Mouse (Mus musculus) CH12.LX (cell line): Measurements from ENCODE around the gene Mogat2. TPM values are rescaled to one million over a fixed set of nuclear protein-coding genes. Genes with fewer than 3 reads are reported as not detected.

Experiments used
- DNase-seq: peaks from one replicate; pipeline ENCODE4 v3.0.0-alpha.2; 2013; ENCODE audit errors: extremely low read depth
- H3K27ac ChIP-seq: 2 replicates; pipeline ENCODE4 v1.5.1; 2012; ENCODE audit warnings: low read depth, mild to moderate bottlenecking, control low read depth, moderate library complexity; ENCODE audit not compliant: insufficient read depth
- H3K27me3 ChIP-seq: replicated peaks from 2 replicates; pipeline ENCODE3; 2012; ENCODE audit warnings: inconsistent platforms
- H3K36me3 ChIP-seq, 2 experiments: replicated peaks in 1 of 2; 2 replicates each; pipeline versions ENCODE3 to v1.6.1; 2012; ENCODE audit warnings: inconsistent platforms in 1 of 2, low read length in 1 of 2, mild to moderate bottlenecking in 1 of 2, mixed read lengths in 1 of 2, moderate library complexity in 1 of 2; ENCODE audit not compliant: control insufficient read depth in 1 of 2, insufficient read depth in 1 of 2
- H3K4me1 ChIP-seq, 2 experiments: 2 replicates each; pipeline ENCODE4 v1.6.1; 2012; ENCODE audit warnings: inconsistent platforms in 1 of 2, moderate library complexity in 1 of 2; ENCODE audit not compliant: insufficient read depth in 2 of 2, control insufficient read depth in 1 of 2
- H3K4me2 ChIP-seq: 2 replicates; pipeline ENCODE4 v1.6.1; 2012; ENCODE audit warnings: low read depth, mild to moderate bottlenecking, control low read depth; ENCODE audit not compliant: poor library complexity, insufficient read depth, severe bottlenecking
- H3K4me3 ChIP-seq, 3 experiments: fragments of 150-350 bp in 1 of 3; sonication (generic) in 1 of 3; replicated peaks in 1 of 3; 2 replicates each; pipeline versions ENCODE3 to v1.5.1; 2011 to 2012; ENCODE audit warnings: low read depth in 2 of 3, low read length in 2 of 3, mild to moderate bottlenecking in 2 of 3, moderate library complexity in 2 of 3, control low read depth in 1 of 3, improper control_type of control experiment in 1 of 3, inconsistent platforms in 1 of 3, mixed read lengths in 1 of 3; ENCODE audit not compliant: poor library complexity in 1 of 3
- H3K79me2 ChIP-seq: replicated peaks from 2 replicates; pipeline ENCODE4 v1.6.1; 2012; ENCODE audit warnings: mild to moderate bottlenecking, moderate library complexity; ENCODE audit not compliant: control insufficient read depth, poor library complexity, insufficient read depth, severe bottlenecking; ENCODE audit errors: extremely low read depth
- H3K9ac ChIP-seq: 2 replicates; pipeline ENCODE4 v1.6.1; 2012; ENCODE audit warnings: low read depth, mild to moderate bottlenecking, control low read depth, moderate library complexity; ENCODE audit not compliant: insufficient read depth
- H3K9me3 ChIP-seq: replicated peaks from 2 replicates; pipeline ENCODE3; 2012; ENCODE audit warnings: low read length, inconsistent platforms, mixed read lengths
- BHLHE40 ChIP-seq: IDR thresholded peaks from 2 replicates; pipeline ENCODE4 v1.6.1; 2011; ENCODE audit warnings: mild to moderate bottlenecking, low read depth, low read length, improper control_type of control experiment
- CTCF ChIP-seq, 2 experiments: IDR thresholded peaks in 1 of 2; conservative IDR thresholded peaks in 1 of 2; 2 replicates each; pipeline ENCODE4 v1.5.1; 2011 to 2012; ENCODE audit warnings: low read depth in 2 of 2, low read length in 2 of 2, improper control_type of control experiment in 1 of 2, inconsistent platforms in 1 of 2, mild to moderate bottlenecking in 1 of 2, moderate library complexity in 1 of 2
- E2F4 ChIP-seq: IDR thresholded peaks from 2 replicates; pipeline ENCODE4 v1.6.1; 2011; ENCODE audit warnings: low read depth, low read length, improper control_type of control experiment; ENCODE audit not compliant: insufficient replicate concordance
- ETS1 ChIP-seq: conservative IDR thresholded peaks from 2 replicates; pipeline ENCODE4 v1.6.1; 2012; ENCODE audit warnings: low read depth, mild to moderate bottlenecking, inconsistent platforms, low read length, improper control_type of control experiment, moderate library complexity
- JUN ChIP-seq: IDR thresholded peaks from 2 replicates; pipeline ENCODE4 v1.6.1; 2011; ENCODE audit warnings: low read depth, mild to moderate bottlenecking, low read length, improper control_type of control experiment, moderate library complexity; ENCODE audit not compliant: insufficient read depth
- MAZ ChIP-seq: IDR thresholded peaks from 2 replicates; pipeline ENCODE4 v1.6.1; 2012; ENCODE audit warnings: low read depth, mild to moderate bottlenecking, inconsistent platforms, low read length, improper control_type of control experiment, moderate library complexity
- NELFE ChIP-seq: IDR thresholded peaks from 2 replicates; pipeline ENCODE4 v1.6.1; 2011; ENCODE audit warnings: low read depth, low read length, improper control_type of control experiment
- TCF12 ChIP-seq: IDR thresholded peaks from 2 replicates; pipeline ENCODE4 v1.6.1; 2014; ENCODE audit warnings: low read depth, mild to moderate bottlenecking, inconsistent platforms, low read length, improper control_type of control experiment
- ZC3H11A ChIP-seq: IDR thresholded peaks from 2 replicates; pipeline ENCODE4 v1.6.1; 2012; ENCODE audit warnings: low read depth, mild to moderate bottlenecking, inconsistent platforms, low read length, improper control_type of control experiment
- ZKSCAN1 ChIP-seq: IDR thresholded peaks from 2 replicates; pipeline ENCODE4 v1.6.1; 2012; ENCODE audit warnings: low read depth, inconsistent platforms, low read length, improper control_type of control experiment, borderline replicate concordance
- ZMIZ1 ChIP-seq: IDR thresholded peaks from 2 replicates; pipeline ENCODE4 v1.6.1; 2012; ENCODE audit warnings: low read depth, mild to moderate bottlenecking, inconsistent platforms, low read length, improper control_type of control experiment
- ZNF384 ChIP-seq: IDR thresholded peaks from 2 replicates; pipeline ENCODE4 v1.6.1; 2012; ENCODE audit warnings: low read depth, low read length, improper control_type of control experiment, inconsistent platforms
- dilution Hi-C: fragments of 300-500 bp; cut with MboI; formaldehyde crosslinking; loops from 2 replicates; pipeline ENCODE4 v1.14.3; 2020; ENCODE audit warnings: low sequenced_read_pairs; ENCODE audit not compliant: extremely low pct_unique_long_range_greater_than_20kb, extremely low pct_ligation_motif_present
- in situ Hi-C: fragments of 300-500 bp; cut with MboI; formaldehyde crosslinking; loops from 3 replicates; pipeline ENCODE4 v1.14.3; 2019; ENCODE audit warnings: low sequenced_read_pairs, low pct_ligation_motif_present, low pct_unique_long_range_greater_than_20kb, mixed read lengths
- polyA plus RNA-seq: library from polyadenylated mRNA; unstranded; fragments of >175 nt; gene quantifications from 2 replicates; pipeline ENCODE4 v1.2.1, GENCODE M21; 2012; ENCODE audit warnings: low read depth; ENCODE audit not compliant: insufficient read length
- total RNA-seq, 2 experiments: library from RNA; depleted of rRNA; stranded (reverse); fragments of 300-350 nt in 1 of 2; fragments of >200 nt in 1 of 2; gene quantifications; 2 replicates each; pipeline ENCODE4 v1.2.3; 2012 to 2014

Gene Mogat2
- total and polyA plus RNA-seq, 3 experiments: not detected

DNA sequence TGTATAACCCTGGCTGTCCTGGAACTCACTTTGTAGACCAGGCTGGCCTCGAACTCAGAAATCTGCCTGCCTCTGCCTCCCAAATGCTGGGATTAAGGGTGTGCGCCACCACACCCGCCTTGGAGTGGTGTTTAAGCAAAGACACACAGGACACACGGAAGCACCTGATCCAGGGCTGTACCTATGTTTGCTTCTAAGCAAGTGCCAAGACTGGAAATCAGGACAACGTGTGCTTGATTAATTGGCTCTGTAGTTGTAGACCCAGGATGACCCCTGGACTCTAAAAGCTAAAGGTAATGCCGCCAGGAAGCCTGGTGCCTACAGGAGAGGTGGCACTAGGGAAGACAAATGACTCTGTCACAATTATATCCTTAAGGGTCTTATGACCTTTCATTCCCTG lies 67.9 kb downstream of the Mogat2 start:
- Histone ChIP-seq H3K9me3 (no peaks in the 10 kb centered on the region), H3K4me1 (peaks cover 0 to 20% of the 10 kb centered on the region in 2 experiments; a peak in 2 of 4 replicates), H3K79me2 (no peaks in the 10 kb centered on the region)
- no peak for TF ChIP-seq ZC3H11A
- TF ChIP-seq JUN: no peak
- no peak for TF ChIP-seq BHLHE40
- no peak for TF ChIP-seq MAZ
- no peak for TF ChIP-seq TCF12
- TF ChIP-seq NELFE: no peak
- no peak for TF ChIP-seq ZKSCAN1
- no peak for TF ChIP-seq ETS1
- TF ChIP-seq, all 38 proteins: peak for 0
- H3K27me3 ChIP-seq: peaks cover under 1% of the 10 kb centered on the region
- in situ Hi-C loops: no loop called here
- H3K4me3 ChIP-seq: no peak overlapping the region
- H3K9ac ChIP-seq: no peak overlapping the region
- no peak overlapping the region for H3K4me2 ChIP-seq
- H3K27ac ChIP-seq: no peak overlapping the region
- dilution Hi-C loops: no loop called here
- H3K36me3 ChIP-seq: no peaks in the 10 kb centered on the region
- DNase-seq: no peak

DNA sequence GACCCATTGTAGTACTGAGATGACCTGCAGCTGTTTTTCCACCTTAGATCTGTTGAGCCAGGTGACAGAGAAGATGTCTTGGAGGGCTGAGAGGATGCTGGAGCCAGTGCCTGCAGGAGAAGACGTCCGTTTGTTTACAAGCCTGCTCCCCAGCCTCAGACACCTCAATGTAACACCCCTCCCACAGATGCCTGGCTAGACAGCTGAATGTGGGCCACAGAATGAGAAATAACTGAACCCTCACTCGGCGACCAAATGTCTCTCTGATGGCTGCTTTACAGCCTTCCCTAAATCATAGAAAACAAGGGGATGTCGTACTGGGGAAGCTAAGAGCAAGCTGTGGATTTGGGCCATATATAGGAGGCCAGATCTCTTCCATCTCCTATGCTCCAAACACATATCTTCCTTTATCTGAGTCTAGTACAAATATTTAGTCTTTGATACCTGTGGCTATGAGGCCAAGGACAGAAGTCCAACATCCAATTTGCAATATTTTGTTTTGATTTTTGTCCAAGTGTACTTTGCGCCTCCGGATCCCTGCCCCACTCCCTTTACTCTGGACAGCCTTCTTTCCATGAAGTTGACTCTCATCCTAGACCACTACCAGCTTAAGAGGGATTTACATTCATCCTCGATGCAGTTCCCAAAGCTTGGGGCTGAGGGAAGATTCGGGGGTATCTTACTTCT lies 68.6 kb downstream of the Mogat2 start:
- no peak overlapping the region for H3K4me2 ChIP-seq
- no peaks in the 10 kb centered on the region for H3K36me3 ChIP-seq
- no peak for DNase-seq
- no peaks in the 10 kb centered on the region for H3K27me3 ChIP-seq
- no peak overlapping the region for H3K4me3 ChIP-seq
- no peak overlapping the region for H3K27ac ChIP-seq
- H3K79me2 ChIP-seq: no peaks in the 10 kb centered on the region
- no peaks in the 10 kb centered on the region for H3K9me3 ChIP-seq
- in situ Hi-C loops (no loop called here), dilution Hi-C loops (no loop called here)
- peaks cover 0 to 20% of the 10 kb centered on the region in 2 experiments; a peak in 2 of 4 replicates for H3K4me1 ChIP-seq
- TF ChIP-seq ZMIZ1: no peak
- no peak for TF ChIP-seq E2F4
- TF ChIP-seq ZKSCAN1: no peak
- TF ChIP-seq ZNF384: no peak
- no peak for TF ChIP-seq CTCF (conservative IDR thresholded peaks at IDR 0.05 in 1 of 2, IDR thresholded peaks at IDR 0.05 in 1 of 2; ENCODE audit: low read depth in 2 of 2, low read length in 2 of 2)
- no peak overlapping the region for H3K9ac ChIP-seq

Other genes with a start within 250 kb of the Mogat2 start
- 20.6 and 23.3 TPM in 2 replicates for gene Uvrag, start 97.5 kb downstream of the Mogat2 start, total RNA-seq (2012; rRNA removed)
- 37.5 and 39.1 TPM in 2 replicates for gene Uvrag, start 97.5 kb downstream of the Mogat2 start, total RNA-seq (2014; rRNA removed)
- gene Uvrag, start 97.5 kb downstream of the Mogat2 start, polyA plus RNA-seq: 47.4 and 61.6 TPM in 2 replicates
- gene Dgat2, start 55.9 kb downstream of the Mogat2 start, total RNA-seq (2012; rRNA removed): 1.2 and 1.7 TPM in 2 replicates
- 1.4 and 2.8 TPM in 2 replicates for gene Dgat2, start 55.9 kb downstream of the Mogat2 start, total RNA-seq (2014; rRNA removed)
- 1.4 and 1.6 TPM in 2 replicates for gene Dgat2, start 55.9 kb downstream of the Mogat2 start, polyA plus RNA-seq
- gene Map6, start 28.8 kb upstream of the Mogat2 start, total RNA-seq (2012; rRNA removed): 0.84 and 1.1 TPM in 2 replicates
- gene Map6, start 28.8 kb upstream of the Mogat2 start, total RNA-seq (2014; rRNA removed): 0.32 and 0.62 TPM in 2 replicates
- gene Map6, start 28.8 kb upstream of the Mogat2 start, polyA plus RNA-seq: 1.4 and 1.8 TPM in 2 replicates
- gene Serpinh1, start 114.6 kb upstream of the Mogat2 start, total RNA-seq (2012; rRNA removed): not detected in 2 replicates
- not detected in 2 replicates for gene Serpinh1, start 114.6 kb upstream of the Mogat2 start, total RNA-seq (2014; rRNA removed)
- not detected in 2 replicates for gene Serpinh1, start 114.6 kb upstream of the Mogat2 start, polyA plus RNA-seq
- 7.5 and 9.1 TPM in 2 replicates for gene Gdpd5, start 142.8 kb upstream of the Mogat2 start, total RNA-seq (2012; rRNA removed)
- 2.4 and 2.8 TPM in 2 replicates for gene Gdpd5, start 142.8 kb upstream of the Mogat2 start, total RNA-seq (2014; rRNA removed)
- gene Gdpd5, start 142.8 kb upstream of the Mogat2 start, polyA plus RNA-seq: 7.0 and 9.0 TPM in 2 replicates
- not detected in 2 replicates for gene Klhl35, start 227.4 kb upstream of the Mogat2 start, total RNA-seq (2012; rRNA removed)
- not detected in 2 replicates for gene Klhl35, start 227.4 kb upstream of the Mogat2 start, total RNA-seq (2014; rRNA removed)
- not detected in 2 replicates for gene Klhl35, start 227.4 kb upstream of the Mogat2 start, polyA plus RNA-seq
- gene Rps3, start 245.1 kb upstream of the Mogat2 start, total RNA-seq (2012; rRNA removed): 2,320 and 2,484 TPM in 2 replicates
- gene Rps3, start 245.1 kb upstream of the Mogat2 start, total RNA-seq (2014; rRNA removed): 3,699 and 3,874 TPM in 2 replicates
- 1,738 and 1,898 TPM in 2 replicates for gene Rps3, start 245.1 kb upstream of the Mogat2 start, polyA plus RNA-seq